Mouse (Mus musculus) lung, postnatal 0 days (tissue): ENCODE measurements around the gene Slx4. TPM values are rescaled to one million over a fixed set of nuclear protein-coding genes. Genes with fewer than 3 reads are reported as not detected.

ENCODE experiments used
- ATAC-seq: fragments of 200-750 bp; cut with Nextera tagmentation; 2 replicates; pipeline ENCODE4 v1.8.0; 2017; ENCODE audit warnings: moderate library complexity
- DNase-seq: peaks from one replicate; pipeline ENCODE4 v3.0.0-alpha.2; 2016; ENCODE audit warnings: low spot score
- H3K27ac ChIP-seq: fragments of 300-500 bp; sonication (generic); 2 replicates; pipeline ENCODE4 v1.5.1; 2014; ENCODE audit warnings: antibody characterized with exemption, mild to moderate bottlenecking, low read length, mixed read lengths
- H3K27me3 ChIP-seq: fragments of 300-500 bp; sonication (generic); replicated peaks from 2 replicates; pipeline ENCODE4 v1.6.1; 2014; ENCODE audit warnings: low read length, mixed read lengths; ENCODE audit not compliant: insufficient read depth
- H3K36me3 ChIP-seq: fragments of 300-500 bp; sonication (generic); 2 replicates; pipeline ENCODE4 v1.6.1; 2014; ENCODE audit warnings: low read length, mixed read lengths; ENCODE audit not compliant: insufficient read depth
- H3K4me1 ChIP-seq: fragments of 300-500 bp; sonication (generic); 2 replicates; pipeline ENCODE4 v1.6.1; 2014; ENCODE audit warnings: antibody characterized with exemption, low read depth, low read length, mixed read lengths; ENCODE audit not compliant: insufficient read depth
- H3K4me2 ChIP-seq: fragments of 300-500 bp; sonication (generic); replicated peaks from 2 replicates; pipeline ENCODE4 v1.6.1; 2014; ENCODE audit warnings: low read depth, mild to moderate bottlenecking, low read length, moderate library complexity, mixed read lengths
- H3K4me3 ChIP-seq: fragments of 300-500 bp; sonication (generic); 2 replicates; pipeline ENCODE4 v1.5.1; 2014; ENCODE audit warnings: low read depth, low read length
- H3K9ac ChIP-seq: fragments of 300-500 bp; sonication (generic); replicated peaks from 2 replicates; pipeline ENCODE4 v1.6.1; 2014; ENCODE audit warnings: low read depth, mild to moderate bottlenecking
- H3K9me3 ChIP-seq: fragments of 300-500 bp; sonication (generic); 2 replicates; pipeline ENCODE4 v1.6.1; 2016; ENCODE audit warnings: low read length, mixed read lengths
- CTCF ChIP-seq: IDR thresholded peaks from 2 replicates; pipeline ENCODE4 v1.5.1; 2016; ENCODE audit warnings: antibody characterized with exemption, mild to moderate bottlenecking
- EP300 ChIP-seq: IDR thresholded peaks from 2 replicates; pipeline ENCODE4 v1.6.1; 2016; ENCODE audit warnings: antibody characterized with exemption, mild to moderate bottlenecking, control low read depth
- WGBS: fragments of 180-500 bp; shearing (Covaris S2); extraction: QIAGEN DNeasy Blood & Tissue Kit; methylation state at CpG from one replicate; pipeline ENCODE4 v1.1.7; 2014; 5-methylcytosine and 5-hydroxymethylcytosine counted together
- polyA plus RNA-seq: library from polyadenylated mRNA; unstranded; fragments of >200 nt; fragmentation: Nextera tagmentation; extraction: Ambion mirVana; gene quantifications from 2 replicates; pipeline ENCODE4 v1.2.1, GENCODE M21; 2015

Slx4 gene
- polyA plus RNA-seq, 1 experiment from 2014 or later: 4.3 TPM

DNA sequence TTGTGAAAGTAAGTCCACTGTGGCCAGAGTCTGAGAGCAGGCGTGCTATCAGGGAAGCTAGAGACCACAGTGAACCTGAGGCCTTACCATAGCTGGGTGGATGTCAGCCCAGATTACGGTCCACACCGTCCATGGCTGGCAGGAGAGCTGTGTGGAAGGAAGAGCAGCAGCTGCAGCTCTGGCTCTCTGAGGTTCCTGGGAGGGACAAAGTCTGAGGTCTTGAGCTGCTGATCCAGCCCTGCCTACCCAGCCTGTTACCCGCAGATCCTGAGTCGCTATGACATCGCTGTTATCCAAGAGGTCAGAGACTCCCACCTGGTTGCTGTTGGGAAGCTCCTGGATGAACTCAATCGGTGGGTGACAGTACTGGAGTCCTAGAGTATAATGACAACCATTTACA, 34.1 kb upstream of the Slx4 start:
- H3K27ac ChIP-seq: no peak overlapping the region
- H3K27me3 ChIP-seq: no peaks in the 10 kb centered on the region
- 96% methylated on average over 7 of the region's 7 CpGs for WGBS
- H3K4me2 ChIP-seq: no peak overlapping the region
- H3K9me3 ChIP-seq: no peaks in the 10 kb centered on the region
- H3K4me3 ChIP-seq: no peak overlapping the region
- H3K4me1 ChIP-seq: no peaks in the 10 kb centered on the region
- ATAC-seq (no peak), DNase-seq (no peak)
- TF ChIP-seq EP300 (no peak), CTCF (no peak)
- H3K9ac ChIP-seq: no peak overlapping the region
- no peaks in the 10 kb centered on the region; the same call in 1 of the 2 replicates for H3K36me3 ChIP-seq

DNA sequence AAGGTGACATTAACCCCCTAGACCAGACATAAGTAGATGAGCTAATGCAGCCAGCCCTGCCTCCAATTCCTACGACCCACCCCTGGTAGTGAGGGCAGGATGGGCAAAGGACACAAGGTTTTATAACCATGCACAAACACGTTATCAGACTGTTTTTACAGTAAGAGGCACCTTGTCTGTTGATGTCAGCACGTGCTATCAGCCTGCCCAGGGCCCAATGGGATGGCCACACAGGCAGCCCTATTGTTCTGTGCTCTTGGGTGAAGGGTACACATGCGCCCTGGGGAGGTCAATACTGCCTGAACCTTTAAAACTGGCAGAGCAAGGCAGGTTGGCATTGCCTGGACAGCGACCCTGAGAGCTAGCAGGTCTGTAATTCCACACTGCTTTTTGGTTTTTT, 33.2 kb upstream of the Slx4 start, which contains the start of gene Dnase1:
TSS of gene Dnase1 (plus strand) at position 136 of the 400 bp plus-strand sequence.
- Histone ChIP-seq H3K27me3 (no peaks in the 10 kb centered on the region), H3K9ac (no peak within 1 kb of the TSS), H3K9me3 (no peaks in the 10 kb centered on the region), H3K27ac (no peak within 1 kb of the TSS), H3K36me3 (no peaks in the 10 kb centered on the region; the same call in 1 of the 2 replicates), H3K4me2 (no peak within 1 kb of the TSS), H3K4me1 (no peaks in the 10 kb centered on the region), H3K4me3 (no peak within 1 kb of the TSS)
- 86% methylated on average over 5 of the region's 5 CpGs for WGBS
- ATAC-seq: no peak
- DNase-seq: no peak
- TF ChIP-seq EP300: no peak
- no peak for TF ChIP-seq CTCF

DNA sequence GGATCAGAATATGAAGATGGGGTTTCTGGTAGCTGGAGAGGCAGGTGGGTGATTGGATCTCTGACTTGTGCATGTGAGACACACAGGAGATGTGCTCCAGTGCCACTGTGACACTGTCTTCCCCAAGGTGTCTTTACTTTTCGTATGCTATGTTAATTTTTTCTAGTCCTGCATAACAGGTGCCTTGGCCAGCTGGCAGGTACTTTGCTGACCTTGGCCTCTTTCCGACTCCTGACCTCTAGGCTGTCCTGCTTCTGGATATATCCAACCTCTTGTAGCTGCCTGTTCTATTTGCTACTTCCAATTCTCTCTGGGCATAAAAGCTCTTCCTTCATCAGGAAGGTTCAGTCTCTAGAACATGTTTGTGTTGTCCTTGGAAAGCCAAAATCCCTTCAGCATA, 32.0 kb upstream of the Slx4 start:
- H3K36me3 ChIP-seq: no peaks in the 10 kb centered on the region; the same call in 1 of the 2 replicates
- H3K4me3 ChIP-seq: no peak overlapping the region
- H3K27me3 ChIP-seq: no peaks in the 10 kb centered on the region
- no peak for ATAC-seq
- no peaks in the 10 kb centered on the region for H3K4me1 ChIP-seq
- H3K4me2 ChIP-seq: no peak overlapping the region
- no peak overlapping the region for H3K27ac ChIP-seq
- no peak for TF ChIP-seq CTCF
- no peak for TF ChIP-seq EP300
- H3K9ac ChIP-seq: no peak overlapping the region
- 82% methylated on average over 2 of the region's 2 CpGs for WGBS
- no peaks in the 10 kb centered on the region for H3K9me3 ChIP-seq
- no peak for DNase-seq

DNA sequence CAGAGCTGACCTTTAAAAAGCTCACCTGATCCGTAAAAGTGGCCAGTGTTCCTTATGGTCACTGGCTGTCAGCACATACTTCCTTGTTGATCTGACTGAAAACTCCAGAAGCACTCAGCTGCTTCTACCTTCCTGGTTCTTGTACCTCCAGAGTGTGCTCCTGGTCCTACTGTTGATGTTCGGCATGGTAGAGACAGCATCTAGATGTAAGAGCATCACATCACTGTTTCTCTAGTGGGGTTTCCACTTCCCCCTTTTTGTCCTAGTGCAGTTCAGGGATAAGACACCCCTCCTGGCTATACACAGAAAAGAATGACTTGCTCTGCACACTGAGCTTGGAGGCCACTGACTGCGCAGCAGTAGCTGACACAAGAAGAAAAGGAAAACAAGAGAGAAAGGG, 30.9 kb upstream of the Slx4 start:
- Histone ChIP-seq H3K27me3 (no peaks in the 10 kb centered on the region), H3K27ac (no peak overlapping the region), H3K9ac (no peak overlapping the region), H3K36me3 (no peaks in the 10 kb centered on the region; the same call in 1 of the 2 replicates), H3K4me2 (no peak overlapping the region), H3K9me3 (no peaks in the 10 kb centered on the region), H3K4me1 (no peaks in the 10 kb centered on the region), H3K4me3 (no peak overlapping the region)
- 85% methylated on average over 3 of the region's 3 CpGs for WGBS
- ATAC-seq: no peak
- TF ChIP-seq CTCF: no peak
- TF ChIP-seq EP300: no peak
- DNase-seq: no peak

DNA sequence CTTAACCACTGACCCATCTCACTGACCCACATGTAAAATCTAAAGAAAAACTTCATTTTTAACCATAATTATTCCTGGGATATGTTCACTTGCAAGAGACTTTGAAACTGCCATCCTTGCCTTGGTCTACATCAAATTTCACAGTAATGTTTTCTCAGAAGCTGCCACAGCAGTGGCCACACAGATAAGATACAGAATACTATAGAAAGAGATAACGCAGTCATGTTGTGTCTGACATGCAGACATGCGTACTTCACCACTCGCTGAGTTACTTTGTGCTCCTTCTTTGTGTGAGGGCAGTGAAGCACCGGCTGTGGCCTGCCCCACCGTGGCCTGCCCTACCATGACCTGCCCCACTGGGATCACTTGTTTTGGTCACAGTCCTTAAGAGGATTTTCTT, 30.4 kb upstream of the Slx4 start:
- Histone ChIP-seq H3K4me2 (no peak overlapping the region), H3K27ac (no peak overlapping the region), H3K36me3 (no peaks in the 10 kb centered on the region; the same call in 1 of the 2 replicates), H3K4me1 (no peaks in the 10 kb centered on the region), H3K27me3 (no peaks in the 10 kb centered on the region), H3K9me3 (no peaks in the 10 kb centered on the region), H3K9ac (no peak overlapping the region), H3K4me3 (no peak overlapping the region)
- ATAC-seq: no peak
- WGBS: 74% methylated on average over 5 of the region's 5 CpGs
- TF ChIP-seq CTCF (no peak), EP300 (no peak)
- DNase-seq: no peak

DNA sequence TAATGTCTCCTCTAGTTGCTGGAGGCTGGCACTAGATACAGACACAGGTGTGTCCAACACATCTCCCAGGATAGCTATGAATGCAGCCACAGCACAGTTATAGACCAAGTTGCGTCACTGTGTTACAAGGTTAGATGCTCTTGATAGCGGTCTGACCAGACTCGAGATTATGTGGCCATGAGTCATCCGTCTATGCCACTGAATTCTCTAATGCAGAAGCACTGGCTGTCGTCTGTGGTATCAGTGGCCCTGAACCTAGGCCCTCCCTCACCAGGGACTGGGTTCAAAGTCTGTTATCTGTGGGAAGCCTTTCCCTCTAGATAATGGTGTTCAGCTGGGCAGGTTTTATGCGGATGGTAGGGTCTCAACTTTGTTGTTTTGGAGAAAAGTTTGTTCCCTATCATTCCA, 28.8 kb upstream of the Slx4 start:
- H3K4me1 ChIP-seq: no peaks in the 10 kb centered on the region
- no peak overlapping the region for H3K9ac ChIP-seq
- DNase-seq (no peak), ATAC-seq (no peak)
- H3K36me3 ChIP-seq: no peaks in the 10 kb centered on the region; the same call in 1 of the 2 replicates
- H3K27ac ChIP-seq: no peak overlapping the region
- H3K9me3 ChIP-seq: no peaks in the 10 kb centered on the region
- H3K4me2 ChIP-seq: no peak overlapping the region
- no peaks in the 10 kb centered on the region for H3K27me3 ChIP-seq
- WGBS: 75% methylated on average over 6 of the region's 6 CpGs
- no peak overlapping the region for H3K4me3 ChIP-seq
- TF ChIP-seq EP300 (no peak), CTCF (no peak)
